20 mouse cellular contexts compared by ENCODE assay signal in the genomic region with DNA sequence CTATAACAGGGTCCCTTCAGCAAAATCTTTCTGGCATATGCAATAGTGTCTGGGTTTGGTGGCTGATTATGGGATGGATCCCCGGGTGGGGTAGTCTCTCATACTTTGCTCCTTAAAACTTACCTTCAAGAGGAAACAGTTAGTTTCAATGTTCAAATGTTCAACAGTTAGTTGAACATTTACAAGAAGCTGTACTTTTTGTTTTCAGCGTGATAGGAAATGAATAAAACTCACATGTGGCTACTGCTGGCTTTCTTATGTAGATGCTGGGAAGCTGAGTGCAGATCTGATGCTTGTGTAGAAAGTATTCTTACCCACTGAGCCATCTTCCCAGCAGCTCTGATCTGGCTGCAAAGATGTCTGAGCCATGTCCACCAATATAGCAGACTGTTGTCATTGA. TPM values are rescaled to one million over a fixed set of nuclear protein-coding genes. Genes with fewer than 3 reads are reported as not detected.
"Had no signal": no experiment of that assay in that cellular context is flagged by ENCODE, and none has a peak within 500 bp of the region (broad histone marks: within the 10 kb centered on the region; RNA-seq: fewer than 3 reads in every experiment).

No protein-coding gene starts in this region.

- H3K4me1 ChIP-seq: midbrain, embryonic 10.5 days; midbrain, embryonic 12.5 days; neural tube, embryonic 13.5 days; neural tube, embryonic 15.5 days had no signal

- ATAC-seq: midbrain, embryonic 16.5 days had no signal

- H3K36me3 ChIP-seq: midbrain, embryonic 10.5 days; midbrain, embryonic 12.5 days; neural tube, embryonic 13.5 days; neural tube, embryonic 15.5 days had no signal

- H3K4me2 ChIP-seq: lung, embryonic 14.5 days; midbrain, embryonic 12.5 days; neural tube, embryonic 13.5 days; neural tube, embryonic 15.5 days had no signal

- H3K4me3 ChIP-seq: midbrain, embryonic 10.5 days; midbrain, embryonic 12.5 days; myocyte; neural tube, embryonic 13.5 days; neural tube, embryonic 15.5 days had no signal

- DNase-seq: lung, adult 18-20 months; lung, embryonic 14.5 days; lung, postnatal 10 days; lung, postnatal 4 days; midbrain, embryonic 14.5 days; retina, postnatal 1 day; right cerebral cortex, adult 18-20 months; right cerebral cortex, postnatal 25 days; right cerebral cortex, postnatal 4 days; spleen, adult 18-20 months; thymus, adult 18-20 months; thymus, postnatal 14 days; thymus, postnatal 36 days had no signal

- H3K27ac ChIP-seq: midbrain, embryonic 10.5 days; midbrain, embryonic 12.5 days; neural tube, embryonic 13.5 days; neural tube, embryonic 15.5 days had no signal

- H3K9ac ChIP-seq: lung, embryonic 14.5 days; midbrain, embryonic 12.5 days; neural tube, embryonic 13.5 days; neural tube, embryonic 15.5 days had no signal

- H3K27me3 ChIP-seq: midbrain, embryonic 12.5 days; neural tube, embryonic 13.5 days; neural tube, embryonic 15.5 days had no signal

- H3K9me3 ChIP-seq: midbrain, embryonic 10.5 days; midbrain, embryonic 12.5 days; neural tube, embryonic 13.5 days; neural tube, embryonic 15.5 days had no signal

RNA-seq across cellular contexts. Expression of gene B3gat2, which starts 8.5 kb away (rescaled TPM):
- polyA plus RNA-seq: small intestine, adult 2 months had no signal
